Mouse (Mus musculus): ENCODE results near the gene Cdk12. TPM values are rescaled to one million over a fixed set of nuclear protein-coding genes. Genes with fewer than 3 reads are reported as not detected.
"Not testable (repeated sequence)": the region's sequence is repeated elsewhere in the genome, so short reads cannot be mapped to it uniquely, and the experiment has no call there.

Gene Cdk12
- polyA plus RNA-seq, 1 experiment from 2014 or later: 17.4 TPM

- no peak overlapping the region for H3K4me3 ChIP-seq (ENCODE audit: low read depth, low read length)
- H3K4me2 ChIP-seq (replicated peaks; ENCODE audit: low read depth, low read length): no peak overlapping the region
- WGBS: 78% methylated on average over 3 of the region's 3 CpGs
- no peak overlapping the region for H3K27ac ChIP-seq (ENCODE audit: low read length)
- H3K4me1 ChIP-seq (ENCODE audit: control insufficient read depth, insufficient read depth, low read length): no peaks in the 10 kb centered on the region
- ATAC-seq (ENCODE audit: insufficient number of reproducible peaks, insufficient read depth, low FRiP score, low read depth): no peak
- H3K36me3 ChIP-seq (ENCODE audit: control insufficient read depth, insufficient read depth, low read length): peaks cover 76% of the 10 kb centered on the region
- H3K9me3 ChIP-seq (ENCODE audit: control insufficient read depth, low read depth, low read length): no peaks in the 10 kb centered on the region
- no peaks in the 10 kb centered on the region for H3K27me3 ChIP-seq (ENCODE audit: control insufficient read depth, insufficient read depth, low read length)
- no peak overlapping the region for H3K9ac ChIP-seq (replicated peaks; ENCODE audit: low read depth, low read length)
Measured at GRCm38 (mm10) chr11:98238416-98238815, 35.6 kb downstream of the Cdk12 start.

DNA sequence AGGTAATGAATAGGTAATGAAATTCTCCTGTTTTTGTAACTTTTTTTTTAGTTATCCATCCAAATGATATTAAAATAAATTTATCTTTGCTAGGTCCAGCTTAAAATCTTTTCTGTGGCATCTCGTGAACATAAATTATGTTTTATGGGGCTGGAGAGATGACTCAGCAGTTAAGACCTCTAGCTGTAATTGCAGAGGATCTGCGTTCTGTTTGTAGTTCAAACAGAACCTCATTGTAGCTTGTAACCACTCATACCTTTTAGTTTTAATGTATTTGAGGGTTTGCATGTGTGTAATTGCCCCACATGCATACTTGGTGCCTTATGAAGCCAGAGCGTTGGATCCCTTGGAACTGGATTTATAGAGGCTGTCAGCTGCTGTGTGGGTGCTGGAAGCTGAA lies 36.1 kb downstream of the Cdk12 start:
- Histone ChIP-seq H3K9me3 (ENCODE audit: control insufficient read depth, low read depth, low read length) (no peaks in the 10 kb centered on the region), H3K27ac (ENCODE audit: low read length) (no peak overlapping the region), H3K4me1 (ENCODE audit: control insufficient read depth, insufficient read depth, low read length) (no peaks in the 10 kb centered on the region), H3K4me3 (ENCODE audit: low read depth, low read length) (no peak overlapping the region), H3K4me2 (replicated peaks; ENCODE audit: low read depth, low read length) (no peak overlapping the region), H3K36me3 (ENCODE audit: control insufficient read depth, insufficient read depth, low read length) (peaks cover 77% of the 10 kb centered on the region), H3K9ac (replicated peaks; ENCODE audit: low read depth, low read length) (no peak overlapping the region), H3K27me3 (ENCODE audit: control insufficient read depth, insufficient read depth, low read length) (no peaks in the 10 kb centered on the region)
- WGBS: 87% methylated on average over 3 of the region's 3 CpGs
- no peak for ATAC-seq (ENCODE audit: insufficient number of reproducible peaks, insufficient read depth, low FRiP score, low read depth)

- ATAC-seq (ENCODE audit: insufficient number of reproducible peaks, insufficient read depth, low FRiP score, low read depth); H3K27ac ChIP-seq (ENCODE audit: low read length); H3K4me3 ChIP-seq (ENCODE audit: low read depth, low read length); H3K4me1 ChIP-seq (ENCODE audit: control insufficient read depth, insufficient read depth, low read length); H3K4me2 ChIP-seq (replicated peaks; ENCODE audit: low read depth, low read length); H3K9me3 ChIP-seq (ENCODE audit: control insufficient read depth, low read depth, low read length); H3K9ac ChIP-seq (replicated peaks; ENCODE audit: low read depth, low read length); H3K27me3 ChIP-seq (ENCODE audit: control insufficient read depth, insufficient read depth, low read length): not testable (repeated sequence)
- peaks cover 73% of the 10 kb centered on the region for H3K36me3 ChIP-seq (ENCODE audit: control insufficient read depth, insufficient read depth, low read length)
- 67% methylated on average over 3 of the region's 3 CpGs for WGBS
Measured at GRCm38 (mm10) chr11:98242910-98243309, 40.1 kb downstream of the Cdk12 start.

DNA sequence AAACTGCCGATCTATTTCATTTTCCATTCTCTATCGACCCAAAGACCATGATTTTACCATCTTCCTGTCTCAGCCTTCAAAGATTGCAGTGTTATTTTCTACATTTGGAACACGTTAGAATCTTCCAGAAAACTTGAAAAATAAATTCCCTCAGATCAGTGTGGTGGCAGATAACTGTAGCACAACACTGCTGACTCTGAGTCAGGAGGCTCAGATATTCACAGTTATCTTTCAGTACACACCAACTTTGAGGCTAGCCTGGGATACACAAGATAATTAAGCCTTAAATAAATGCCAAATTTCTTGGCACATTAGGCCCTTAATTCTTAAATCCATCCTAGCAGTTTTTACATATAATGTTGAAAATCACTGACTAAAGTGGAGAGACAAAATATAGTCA lies 41.6 kb downstream of the Cdk12 start:
- no peak overlapping the region for H3K4me3 ChIP-seq (ENCODE audit: low read depth, low read length)
- no peaks in the 10 kb centered on the region for H3K4me1 ChIP-seq (ENCODE audit: control insufficient read depth, insufficient read depth, low read length)
- no peak overlapping the region for H3K9ac ChIP-seq (replicated peaks; ENCODE audit: low read depth, low read length)
- no peak overlapping the region for H3K27ac ChIP-seq (ENCODE audit: low read length)
- H3K9me3 ChIP-seq (ENCODE audit: control insufficient read depth, low read depth, low read length): no peaks in the 10 kb centered on the region
- 93% methylated on average over 3 of the region's 3 CpGs for WGBS
- no peaks in the 10 kb centered on the region for H3K27me3 ChIP-seq (ENCODE audit: control insufficient read depth, insufficient read depth, low read length)
- H3K4me2 ChIP-seq (replicated peaks; ENCODE audit: low read depth, low read length): no peak overlapping the region
- ATAC-seq (ENCODE audit: insufficient number of reproducible peaks, insufficient read depth, low FRiP score, low read depth): no peak
- H3K36me3 ChIP-seq (ENCODE audit: control insufficient read depth, insufficient read depth, low read length): peaks cover 69% of the 10 kb centered on the region

DNA sequence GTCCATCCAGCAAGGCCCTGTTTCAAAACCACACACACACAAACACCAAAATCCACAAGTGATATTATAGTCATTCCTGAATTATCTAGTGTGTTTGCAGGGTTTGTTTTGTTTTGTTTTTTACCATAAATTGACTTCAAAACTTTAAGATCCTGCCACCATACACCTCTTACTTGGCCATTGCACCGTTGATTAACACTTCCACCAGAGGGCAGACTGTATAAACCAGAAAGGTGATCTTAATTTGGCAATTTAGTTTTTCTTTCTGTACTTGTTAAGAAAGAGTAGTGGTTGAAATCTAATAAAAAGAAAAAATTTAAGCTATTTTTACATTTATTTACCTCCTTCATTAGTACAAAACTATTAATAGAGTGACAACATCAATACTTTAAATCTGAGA lies 44.5 kb downstream of the Cdk12 start:
- H3K4me2 ChIP-seq (replicated peaks; ENCODE audit: low read depth, low read length): no peak overlapping the region
- H3K27me3 ChIP-seq (ENCODE audit: control insufficient read depth, insufficient read depth, low read length): no peaks in the 10 kb centered on the region
- no peak for ATAC-seq (ENCODE audit: insufficient number of reproducible peaks, insufficient read depth, low FRiP score, low read depth)
- no peak overlapping the region for H3K9ac ChIP-seq (replicated peaks; ENCODE audit: low read depth, low read length)
- no peak overlapping the region for H3K4me3 ChIP-seq (ENCODE audit: low read depth, low read length)
- H3K27ac ChIP-seq (ENCODE audit: low read length): no peak overlapping the region
- WGBS: 76% methylated on average over 1 of the region's 1 CpGs
- H3K9me3 ChIP-seq (ENCODE audit: control insufficient read depth, low read depth, low read length): no peaks in the 10 kb centered on the region
- H3K36me3 ChIP-seq (ENCODE audit: control insufficient read depth, insufficient read depth, low read length): peaks cover 59% of the 10 kb centered on the region
- no peaks in the 10 kb centered on the region for H3K4me1 ChIP-seq (ENCODE audit: control insufficient read depth, insufficient read depth, low read length)

- no peaks in the 10 kb centered on the region for H3K27me3 ChIP-seq (ENCODE audit: control insufficient read depth, insufficient read depth, low read length)
- H3K9ac ChIP-seq (replicated peaks; ENCODE audit: low read depth, low read length): no peak overlapping the region
- peaks cover 16% of the 10 kb centered on the region for H3K36me3 ChIP-seq (ENCODE audit: control insufficient read depth, insufficient read depth, low read length)
- H3K4me2 ChIP-seq (replicated peaks; ENCODE audit: low read depth, low read length): no peak overlapping the region
- WGBS: 82% methylated on average over 2 of the region's 2 CpGs
- H3K27ac ChIP-seq (ENCODE audit: low read length): no peak overlapping the region
- H3K4me1 ChIP-seq (ENCODE audit: control insufficient read depth, insufficient read depth, low read length): no peaks in the 10 kb centered on the region
- H3K4me3 ChIP-seq (ENCODE audit: low read depth, low read length): no peak overlapping the region
- no peak for ATAC-seq (ENCODE audit: insufficient number of reproducible peaks, insufficient read depth, low FRiP score, low read depth)
- no peaks in the 10 kb centered on the region for H3K9me3 ChIP-seq (ENCODE audit: control insufficient read depth, low read depth, low read length)
Measured at GRCm38 (mm10) chr11:98253807-98254206, 50.9 kb downstream of the Cdk12 start.

DNA sequence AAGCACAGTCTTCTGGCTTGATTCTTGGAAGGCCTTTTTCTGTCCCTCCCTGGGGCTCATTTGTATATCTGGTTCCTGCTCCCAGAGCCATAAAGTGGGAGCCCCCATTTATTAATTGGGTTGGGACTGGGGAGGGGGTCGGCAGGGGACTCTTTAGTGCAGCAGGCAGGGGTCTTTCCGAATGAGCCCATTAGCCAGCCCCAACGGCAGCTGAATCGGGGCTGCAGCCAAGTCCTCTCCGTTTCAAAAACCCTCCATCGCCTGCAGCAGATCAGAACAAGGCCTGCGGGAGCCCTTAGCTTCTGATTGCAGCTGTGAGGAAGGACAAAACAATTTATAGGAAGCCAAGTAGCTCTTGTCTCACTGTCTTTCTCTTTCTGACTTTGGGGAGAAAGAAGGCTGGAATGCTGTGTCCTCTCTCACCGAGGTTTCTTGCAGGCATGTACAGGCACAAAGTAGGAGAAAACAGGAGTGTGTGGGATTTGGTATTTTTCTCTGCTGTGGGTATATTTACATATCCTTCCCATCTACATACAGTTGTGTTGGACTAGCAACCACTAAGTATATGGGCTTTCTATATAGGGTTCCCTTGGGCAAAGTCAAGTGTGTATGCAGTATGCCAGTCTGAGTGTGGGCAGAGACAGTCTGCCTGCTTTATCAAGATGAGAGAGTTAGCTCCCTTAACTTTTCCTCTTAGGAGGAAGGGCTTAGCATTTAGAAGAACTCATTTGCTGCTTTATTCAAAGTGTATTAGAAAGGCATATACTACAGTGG lies 58.0 kb downstream of the Cdk12 start:
- H3K36me3 ChIP-seq (ENCODE audit: control insufficient read depth, insufficient read depth, low read length): peaks cover 18% of the 10 kb centered on the region
- no peak overlapping the region for H3K27ac ChIP-seq (ENCODE audit: low read length)
- 82% methylated on average over 8 of the region's 8 CpGs for WGBS
- no peak overlapping the region for H3K9ac ChIP-seq (replicated peaks; ENCODE audit: low read depth, low read length)
- H3K4me2 ChIP-seq (replicated peaks; ENCODE audit: low read depth, low read length): no peak overlapping the region
- no peaks in the 10 kb centered on the region for H3K27me3 ChIP-seq (ENCODE audit: control insufficient read depth, insufficient read depth, low read length)
- no peaks in the 10 kb centered on the region for H3K4me1 ChIP-seq (ENCODE audit: control insufficient read depth, insufficient read depth, low read length)
- no peaks in the 10 kb centered on the region for H3K9me3 ChIP-seq (ENCODE audit: control insufficient read depth, low read depth, low read length)
- no peak for ATAC-seq (ENCODE audit: insufficient number of reproducible peaks, insufficient read depth, low FRiP score, low read depth)
- H3K4me3 ChIP-seq (ENCODE audit: low read depth, low read length): no peak overlapping the region

DNA sequence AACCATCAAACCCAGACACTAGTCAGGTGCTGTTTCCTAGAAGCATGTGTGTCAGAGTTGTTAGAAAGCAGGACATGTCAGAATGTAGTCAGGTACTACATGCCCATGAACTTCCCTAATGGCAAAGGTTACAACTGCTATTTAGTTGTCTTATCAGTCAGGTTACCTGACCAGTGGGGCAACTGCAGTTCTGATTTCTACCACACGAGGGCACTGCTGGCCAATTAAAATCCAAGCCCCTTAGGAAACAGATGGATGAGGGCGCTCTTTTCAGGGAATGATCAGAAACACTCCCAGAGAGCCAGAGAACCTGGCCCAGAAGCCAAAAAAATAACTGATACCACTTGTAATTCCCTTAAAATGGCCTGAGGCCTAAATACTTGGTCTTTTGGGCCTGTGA lies 62.2 kb downstream of the Cdk12 start:
- Histone ChIP-seq H3K9ac (replicated peaks; ENCODE audit: low read depth, low read length) (no peak overlapping the region), H3K4me2 (replicated peaks; ENCODE audit: low read depth, low read length) (no peak overlapping the region), H3K27me3 (ENCODE audit: control insufficient read depth, insufficient read depth, low read length) (no peaks in the 10 kb centered on the region), H3K4me3 (ENCODE audit: low read depth, low read length) (no peak overlapping the region), H3K36me3 (ENCODE audit: control insufficient read depth, insufficient read depth, low read length) (peaks cover 35% of the 10 kb centered on the region), H3K9me3 (ENCODE audit: control insufficient read depth, low read depth, low read length) (no peaks in the 10 kb centered on the region), H3K27ac (ENCODE audit: low read length) (no peak overlapping the region), H3K4me1 (ENCODE audit: control insufficient read depth, insufficient read depth, low read length) (no peaks in the 10 kb centered on the region)
- ATAC-seq (ENCODE audit: insufficient number of reproducible peaks, insufficient read depth, low FRiP score, low read depth): no peak
- WGBS: 7% methylated on average over 2 of the region's 2 CpGs

DNA sequence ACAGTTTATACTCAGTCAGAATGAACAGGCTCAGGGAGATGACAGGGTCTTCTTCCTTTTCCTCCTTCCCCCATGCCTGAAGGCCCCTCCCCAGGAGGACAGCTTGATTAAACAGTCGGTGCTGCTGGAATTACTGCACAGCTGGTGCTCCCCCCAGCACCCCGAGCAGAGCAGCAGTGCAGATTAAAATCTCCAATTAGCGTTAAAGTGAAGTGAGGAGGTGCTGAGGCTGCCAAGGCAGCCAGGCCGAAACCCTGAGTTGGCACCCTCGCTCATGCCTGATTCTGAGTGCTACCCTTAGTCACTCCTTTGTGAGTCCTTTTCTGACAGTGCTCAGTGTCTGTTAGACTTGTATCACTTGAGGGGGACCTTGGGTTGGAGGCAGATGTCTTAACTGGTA lies 63.0 kb downstream of the Cdk12 start:
- H3K9me3 ChIP-seq (ENCODE audit: control insufficient read depth, low read depth, low read length): no peaks in the 10 kb centered on the region
- no peak overlapping the region for H3K9ac ChIP-seq (replicated peaks; ENCODE audit: low read depth, low read length)
- H3K27ac ChIP-seq (ENCODE audit: low read length): no peak overlapping the region
- 85% methylated on average over 5 of the region's 5 CpGs for WGBS
- H3K27me3 ChIP-seq (ENCODE audit: control insufficient read depth, insufficient read depth, low read length): no peaks in the 10 kb centered on the region
- no peaks in the 10 kb centered on the region for H3K4me1 ChIP-seq (ENCODE audit: control insufficient read depth, insufficient read depth, low read length)
- no peak overlapping the region for H3K4me3 ChIP-seq (ENCODE audit: low read depth, low read length)
- no peak for ATAC-seq (ENCODE audit: insufficient number of reproducible peaks, insufficient read depth, low FRiP score, low read depth)
- no peak overlapping the region for H3K4me2 ChIP-seq (replicated peaks; ENCODE audit: low read depth, low read length)
- peaks cover 35% of the 10 kb centered on the region for H3K36me3 ChIP-seq (ENCODE audit: control insufficient read depth, insufficient read depth, low read length)
